15 mouse cellular contexts compared by ENCODE assay signal in genomic region chr1:155490131-155490530, GRCm38 (mm10).
DNase-seq lines count a peak whose midpoint lies in the region; ATAC-seq lines count a peak whose summit lies in the region.
"Had no signal": no experiment of that assay in that cellular context is flagged by ENCODE, and none has a peak within 500 bp of the region (broad histone marks: within the 10 kb centered on the region; RNA-seq: fewer than 3 reads in every experiment).

No protein-coding gene starts in this region.

- H3K27ac ChIP-seq in hindbrain, embryonic 13.5 days, result peak overlapping the region; percentile 8; the same call in 1 of the 2 replicates
- no peak overlapping the region for H3K27ac ChIP-seq in hindbrain, embryonic 11.5 days (ENCODE audit: low read depth, low read length)
- 0 out of 2 replicates have a peak overlapping the region, but pooled peaks have one; percentile 78 for H3K27ac ChIP-seq in midbrain, embryonic 14.5 days (replicated peaks; ENCODE audit: low read depth, low read length)
- no peak overlapping the region for H3K27ac ChIP-seq in midbrain, embryonic 16.5 days (ENCODE audit: low read length)
- H3K27ac ChIP-seq in forebrain, embryonic 15.5 days (replicated peaks), result peak overlapping the region; percentile 90
- H3K27ac ChIP-seq: limb, embryonic 13.5 days had no signal

- 81% methylated on average over 7 of the region's 7 CpGs for WGBS in hindbrain, embryonic 13.5 days
- 75% methylated on average over 7 of the region's 7 CpGs for WGBS in hindbrain, embryonic 11.5 days
- 69% methylated on average over 7 of the region's 7 CpGs for WGBS in midbrain, embryonic 14.5 days
- 62% methylated on average over 7 of the region's 7 CpGs for WGBS in midbrain, embryonic 16.5 days
- 52% methylated on average over 7 of the region's 7 CpGs for WGBS in forebrain, embryonic 15.5 days

- no peak overlapping the region for H3K4me2 ChIP-seq in hindbrain, embryonic 13.5 days
- no peak overlapping the region for H3K4me2 ChIP-seq in hindbrain, embryonic 11.5 days (replicated peaks; ENCODE audit: low read depth, low read length)
- no peak overlapping the region for H3K4me2 ChIP-seq in midbrain, embryonic 14.5 days (ENCODE audit: low read length)
- H3K4me2 ChIP-seq in midbrain, embryonic 16.5 days (ENCODE audit: low read length), result no peak overlapping the region
- H3K4me2 ChIP-seq in forebrain, embryonic 15.5 days (replicated peaks), result no peak overlapping the region
- H3K4me2 ChIP-seq: limb, embryonic 13.5 days had no signal

- H3K36me3 ChIP-seq in hindbrain, embryonic 13.5 days, result no peaks in the 10 kb centered on the region
- H3K36me3 ChIP-seq in hindbrain, embryonic 11.5 days (ENCODE audit: control insufficient read depth, insufficient read depth, low read length), result no peaks in the 10 kb centered on the region
- no peaks in the 10 kb centered on the region for H3K36me3 ChIP-seq in midbrain, embryonic 14.5 days (ENCODE audit: control insufficient read depth, insufficient read depth, low read length)
- no peaks in the 10 kb centered on the region for H3K36me3 ChIP-seq in midbrain, embryonic 16.5 days (ENCODE audit: control insufficient read depth, insufficient read depth, low read length)
- no peaks in the 10 kb centered on the region for H3K36me3 ChIP-seq in forebrain, embryonic 15.5 days
- H3K36me3 ChIP-seq: limb, embryonic 13.5 days had no signal

- H3K4me1 ChIP-seq in hindbrain, embryonic 13.5 days (replicated peaks), result peaks cover 35% of the 10 kb centered on the region
- H3K4me1 ChIP-seq in hindbrain, embryonic 11.5 days (replicated peaks; ENCODE audit: control insufficient read depth, insufficient read depth, low read length), result peaks cover 2% of the 10 kb centered on the region; the same call in 1 of the 2 replicates
- H3K4me1 ChIP-seq in midbrain, embryonic 14.5 days (ENCODE audit: control insufficient read depth, insufficient read depth, low read length), result peaks cover 24% of the 10 kb centered on the region
- peaks cover 24% of the 10 kb centered on the region for H3K4me1 ChIP-seq in midbrain, embryonic 16.5 days (ENCODE audit: control insufficient read depth, insufficient read depth, low read length)
- H3K4me1 ChIP-seq in forebrain, embryonic 15.5 days, result peaks cover 52% of the 10 kb centered on the region

- no peaks in the 10 kb centered on the region; the same call in 1 of the 2 replicates for H3K27me3 ChIP-seq in hindbrain, embryonic 13.5 days
- no peaks in the 10 kb centered on the region for H3K27me3 ChIP-seq in hindbrain, embryonic 11.5 days (ENCODE audit: control insufficient read depth, insufficient read depth, low read length)
- H3K27me3 ChIP-seq in midbrain, embryonic 14.5 days (ENCODE audit: control insufficient read depth, insufficient read depth, low read length), result no peaks in the 10 kb centered on the region
- no peaks in the 10 kb centered on the region for H3K27me3 ChIP-seq in midbrain, embryonic 16.5 days (ENCODE audit: control insufficient read depth, insufficient read depth, low read depth, low read length)
- no peaks in the 10 kb centered on the region for H3K27me3 ChIP-seq in forebrain, embryonic 15.5 days
- H3K27me3 ChIP-seq: limb, embryonic 13.5 days had no signal

- H3K4me3 ChIP-seq in hindbrain, embryonic 13.5 days, result no peak overlapping the region
- H3K4me3 ChIP-seq in hindbrain, embryonic 11.5 days (ENCODE audit: low read depth, low read length), result no peak overlapping the region
- no peak overlapping the region for H3K4me3 ChIP-seq in midbrain, embryonic 14.5 days (replicated peaks; ENCODE audit: low read depth, low read length)
- H3K4me3 ChIP-seq in midbrain, embryonic 16.5 days (ENCODE audit: low read depth, low read length), result no peak overlapping the region
- no peak overlapping the region for H3K4me3 ChIP-seq in forebrain, embryonic 15.5 days
- H3K4me3 ChIP-seq: limb, embryonic 13.5 days had no signal

- no peak for ATAC-seq in hindbrain, embryonic 13.5 days (ENCODE audit: low FRiP score)
- no peak for ATAC-seq in hindbrain, embryonic 11.5 days (ENCODE audit: low FRiP score)
- ATAC-seq in midbrain, embryonic 14.5 days (ENCODE audit: low FRiP score, low TSS enrichment), result no peak
- no peak for ATAC-seq in midbrain, embryonic 16.5 days
- ATAC-seq in forebrain, embryonic 15.5 days (replicated peaks), result no peak
- ATAC-seq: CD4-positive, CD25-positive, alpha-beta regulatory T cell, adult 4 months had no signal

- no peak for DNase-seq in hindbrain, embryonic 11.5 days (ENCODE audit: low spot score)
- DNase-seq in midbrain, embryonic 14.5 days, result no peak
- DNase-seq in lung, postnatal 4 days, result peak; percentile 32 to 73
- no peak for DNase-seq in embryo, embryonic 11 days
- DNase-seq: cerebellum, adult 18-20 months; heart, adult 18-20 months; heart, postnatal 4 days; kidney, adult 9 months; layer of hippocampus, adult 9-11 months; thymus, postnatal 36 days had no signal

- no peaks in the 10 kb centered on the region for H3K9me3 ChIP-seq in hindbrain, embryonic 13.5 days
- H3K9me3 ChIP-seq in hindbrain, embryonic 11.5 days (ENCODE audit: control insufficient read depth, low read length), result no peaks in the 10 kb centered on the region
- H3K9me3 ChIP-seq in midbrain, embryonic 14.5 days (ENCODE audit: control insufficient read depth, low read length), result no peaks in the 10 kb centered on the region
- H3K9me3 ChIP-seq in midbrain, embryonic 16.5 days (replicated peaks; ENCODE audit: control insufficient read depth, low read length, poor library complexity, severe bottlenecking), result no peaks in the 10 kb centered on the region
- H3K9me3 ChIP-seq in forebrain, embryonic 15.5 days, result no peaks in the 10 kb centered on the region
- H3K9me3 ChIP-seq: limb, embryonic 13.5 days had no signal

- H3K9ac ChIP-seq in hindbrain, embryonic 13.5 days, result no peak overlapping the region
- H3K9ac ChIP-seq in hindbrain, embryonic 11.5 days (ENCODE audit: low read depth, low read length), result no peak overlapping the region
- H3K9ac ChIP-seq in midbrain, embryonic 14.5 days (replicated peaks; ENCODE audit: low read length), result no peak overlapping the region
- H3K9ac ChIP-seq in midbrain, embryonic 16.5 days (ENCODE audit: low read depth, low read length), result no peak overlapping the region
- no peak overlapping the region for H3K9ac ChIP-seq in forebrain, embryonic 15.5 days (replicated peaks)
- H3K9ac ChIP-seq: limb, embryonic 13.5 days had no signal

Comparison
In these comparisons a context has a peak if more than half of its experiments do, and no peak if none do; other contexts are left out.
1. H3K27ac ChIP-seq: peak in hindbrain, embryonic 13.5 days (single experiment), midbrain, embryonic 14.5 days (single experiment) and forebrain, embryonic 15.5 days (single experiment); none in hindbrain, embryonic 11.5 days (single experiment) and midbrain, embryonic 16.5 days (single experiment).
2. DNase-seq: peak in lung, postnatal 4 days (2 of 2); none in hindbrain, embryonic 11.5 days (single experiment), midbrain, embryonic 14.5 days (single experiment) and embryo, embryonic 11 days (single experiment).